Mouse (Mus musculus) lung, adult 18-20 months (tissue): ENCODE data around the gene Ubxn2a.

Source experiments
- DNase-seq, 2 experiments: peaks; one replicate each; pipeline ENCODE4 v3.0.0; 2022; ENCODE audit warnings: mixed read lengths in 2 of 2

The Ubxn2a gene

DNA sequence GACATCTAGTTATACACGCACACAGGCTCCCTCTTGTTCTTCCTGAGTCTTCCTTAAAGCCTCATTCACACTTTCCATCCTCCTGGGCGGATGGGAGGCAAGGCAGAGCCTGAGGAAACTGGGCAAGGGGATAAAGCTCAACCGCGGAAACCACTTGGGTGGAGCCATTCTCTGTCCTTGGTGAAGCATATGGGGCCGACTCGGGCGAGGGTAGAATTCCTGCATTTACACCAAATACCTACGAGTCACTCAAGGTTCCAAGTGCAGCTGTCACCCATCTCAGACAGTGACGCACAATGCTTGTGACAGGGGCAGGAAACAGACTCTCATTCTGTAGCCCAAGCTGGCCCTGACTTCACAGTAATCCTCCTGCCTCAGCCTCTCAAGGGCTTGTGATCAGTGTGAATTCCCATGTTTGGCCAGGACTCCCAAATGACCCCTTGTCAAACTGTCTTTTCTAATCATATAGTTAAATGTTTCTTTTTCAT lies 29.2 kb downstream of the Ubxn2a start:
- DNase-seq = no peak

DNA sequence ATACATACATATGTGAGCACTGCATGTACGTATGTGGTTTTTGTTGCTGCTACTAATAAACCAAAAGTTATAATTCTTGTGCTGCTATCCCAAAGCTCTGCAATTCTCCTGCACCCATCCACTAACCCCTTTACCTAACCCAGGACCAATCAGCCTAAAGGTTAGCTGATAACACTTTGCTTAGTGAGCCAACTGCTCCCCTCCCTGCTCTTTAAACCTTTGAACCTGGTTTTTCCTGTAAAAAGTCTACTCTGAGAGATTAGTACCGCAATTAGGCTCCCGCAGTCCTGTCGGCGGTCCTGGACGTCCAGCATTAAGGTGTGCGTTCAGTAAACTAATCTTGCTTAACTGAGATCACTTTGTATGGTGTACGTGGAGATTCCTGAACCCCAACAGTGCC lies 31.9 kb downstream of the Ubxn2a start:
- DNase-seq = no peak

DNA sequence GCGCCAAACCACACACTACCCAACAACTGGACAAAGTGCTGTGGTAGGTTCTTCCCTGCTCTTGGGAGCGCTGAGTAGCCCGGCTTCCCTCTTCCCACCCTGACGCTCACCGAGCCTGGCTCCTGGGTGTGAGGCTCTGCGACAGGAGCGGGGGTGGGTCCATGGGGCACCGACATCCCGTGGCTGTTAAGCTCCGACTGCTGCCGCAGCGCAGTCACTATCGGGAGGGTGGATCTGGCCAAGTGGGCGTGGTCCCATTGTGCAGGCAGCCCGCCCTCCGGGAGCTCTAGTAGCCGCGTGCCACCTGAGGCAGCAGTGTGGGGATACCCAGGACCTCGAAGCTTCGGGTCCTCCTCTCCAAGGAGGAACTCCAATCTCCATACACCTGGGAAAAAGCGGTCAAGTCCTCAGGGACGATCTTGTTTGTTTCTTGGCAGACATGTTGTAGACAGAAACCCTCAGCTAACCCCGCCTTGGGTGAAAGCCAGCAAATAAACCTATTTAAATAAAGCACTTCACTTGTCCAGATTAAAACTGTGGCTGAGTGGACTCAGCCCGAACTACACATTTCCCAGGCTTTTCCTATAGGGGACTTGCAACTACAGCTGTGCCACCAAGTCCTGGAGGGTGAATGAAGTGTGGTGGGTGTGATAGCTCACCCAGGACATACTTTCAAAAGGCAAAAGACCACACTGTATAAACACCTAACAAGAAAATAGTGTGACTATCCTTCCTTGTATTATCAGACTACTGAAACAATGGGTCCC lies 33.2 kb downstream of the Ubxn2a start, which contains the start of gene Mfsd2b:
Mfsd2b (minus strand) TSS at position 199 of the 767 bp plus-strand sequence.
- peak; percentile 79 to 85 for DNase-seq

DNA sequence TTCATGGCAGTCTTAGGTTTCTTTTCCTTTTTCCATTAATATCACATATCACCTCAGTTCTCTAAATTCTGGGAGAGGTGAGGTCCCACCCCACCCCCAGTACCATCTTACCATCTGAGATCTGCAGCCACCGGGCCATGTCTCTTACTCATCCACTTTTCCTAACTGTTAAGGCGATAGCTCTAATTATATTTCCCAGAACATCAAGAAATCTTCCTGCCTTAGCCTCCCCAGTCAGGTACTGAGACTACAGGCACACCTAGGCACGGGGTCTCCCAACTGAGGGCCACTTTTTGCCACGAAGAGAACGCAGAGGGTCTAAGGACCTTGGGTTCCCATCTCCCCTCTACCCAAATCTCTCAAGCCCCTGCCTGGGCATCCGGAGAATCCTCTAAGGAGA lies 34.0 kb downstream of the Ubxn2a start:
- DNase-seq = no peak

DNA sequence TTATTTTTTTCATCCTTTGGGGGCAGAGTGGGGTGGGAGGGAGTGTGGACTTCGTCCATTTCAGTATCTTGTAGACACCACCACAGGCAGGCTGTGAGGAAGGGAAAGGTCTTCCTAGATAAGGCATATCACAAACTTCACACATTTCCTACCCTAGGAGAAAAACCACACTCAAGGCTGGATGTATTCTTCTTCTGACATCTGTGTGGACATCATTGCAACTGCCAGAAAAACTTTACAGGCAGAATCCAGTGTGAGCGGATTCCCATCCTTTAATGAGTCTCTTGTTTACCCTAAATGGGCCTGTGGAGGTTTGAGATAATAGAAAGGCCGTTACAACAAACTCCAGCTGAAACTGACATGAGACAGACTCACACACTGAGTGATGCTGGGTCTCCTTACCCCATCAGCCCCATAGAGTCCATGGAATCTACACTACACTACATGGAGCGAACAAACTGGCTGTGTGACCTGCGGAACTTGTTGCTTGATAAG lies 34.5 kb downstream of the Ubxn2a start:
- DNase-seq = no peak

DNA sequence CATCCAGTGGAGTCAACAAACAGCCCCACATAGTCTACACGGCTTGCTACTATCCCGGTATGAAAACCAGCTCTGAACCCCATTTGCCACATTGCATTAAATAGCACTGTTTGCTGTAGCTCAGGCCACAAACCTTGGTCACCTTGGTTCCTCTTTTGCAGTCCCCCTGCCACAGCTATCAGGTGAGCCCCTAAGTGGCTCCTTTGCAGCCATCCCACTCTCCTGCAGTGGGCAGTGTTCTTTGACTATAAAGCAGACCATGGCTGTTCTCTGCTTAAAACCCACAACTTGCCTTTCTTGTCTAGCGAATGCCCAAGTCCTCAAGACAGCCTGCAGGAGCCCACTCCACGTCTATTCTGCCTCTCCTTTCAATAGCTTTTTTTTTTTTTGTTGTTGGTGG lies 35.2 kb downstream of the Ubxn2a start:
- no peak for DNase-seq

DNA sequence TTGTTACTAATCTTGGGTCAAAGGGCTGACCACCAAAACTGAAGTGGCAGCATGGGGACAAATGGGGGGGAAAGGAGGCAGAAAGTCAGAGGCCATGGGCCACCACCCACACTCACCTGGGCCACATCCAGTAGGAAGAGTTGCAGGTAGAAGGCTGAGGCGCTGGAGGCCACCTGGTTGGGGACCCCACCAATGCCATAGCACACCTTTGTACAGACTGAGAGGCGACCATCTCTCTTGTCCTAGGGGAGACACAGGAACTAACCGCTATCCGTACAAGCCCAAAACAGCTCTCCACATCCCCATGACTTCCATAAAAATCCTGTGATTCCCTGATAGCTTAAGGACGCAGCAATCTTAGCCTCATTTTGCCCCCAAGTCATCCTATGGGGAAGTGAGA lies 36.2 kb downstream of the Ubxn2a start:
- DNase-seq = no peak

DNA sequence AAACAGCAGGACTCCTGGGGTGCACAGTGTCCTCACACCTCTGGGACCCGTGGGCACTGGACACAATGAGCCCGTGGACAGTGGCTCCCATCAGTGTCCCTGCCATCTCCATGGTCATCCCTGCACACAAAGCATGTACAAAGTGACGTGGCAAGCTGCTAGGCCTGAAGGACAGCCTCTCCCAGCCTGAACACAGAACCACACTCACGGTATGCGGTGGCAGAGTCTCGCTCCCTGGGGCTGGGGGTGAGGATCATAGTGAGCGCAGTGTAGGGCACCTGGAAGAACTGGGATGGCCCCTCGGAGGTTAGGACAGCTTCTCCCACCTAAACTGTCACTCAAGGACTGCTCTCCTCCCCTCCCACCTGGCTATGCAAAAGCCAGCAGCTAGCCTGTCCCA lies 38.6 kb downstream of the Ubxn2a start:
- no peak for DNase-seq

DNA sequence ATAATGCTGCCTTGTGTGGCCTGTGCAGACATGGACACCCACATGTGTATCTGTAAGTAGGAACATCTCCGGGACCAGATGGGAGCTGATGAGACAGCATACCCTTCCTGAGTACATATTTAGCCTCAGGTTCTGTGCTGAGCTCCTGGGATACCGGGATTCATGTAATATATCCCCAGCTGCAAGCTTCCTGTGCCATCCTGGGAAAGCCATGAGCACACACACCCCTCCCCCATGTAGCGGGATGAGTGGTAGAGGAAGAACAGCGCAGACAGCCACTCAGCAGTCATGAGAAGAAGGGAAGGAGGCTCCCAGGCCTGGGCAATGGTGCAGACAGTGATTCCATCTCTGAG lies 43.2 kb downstream of the Ubxn2a start:
- DNase-seq = no peak

DNA sequence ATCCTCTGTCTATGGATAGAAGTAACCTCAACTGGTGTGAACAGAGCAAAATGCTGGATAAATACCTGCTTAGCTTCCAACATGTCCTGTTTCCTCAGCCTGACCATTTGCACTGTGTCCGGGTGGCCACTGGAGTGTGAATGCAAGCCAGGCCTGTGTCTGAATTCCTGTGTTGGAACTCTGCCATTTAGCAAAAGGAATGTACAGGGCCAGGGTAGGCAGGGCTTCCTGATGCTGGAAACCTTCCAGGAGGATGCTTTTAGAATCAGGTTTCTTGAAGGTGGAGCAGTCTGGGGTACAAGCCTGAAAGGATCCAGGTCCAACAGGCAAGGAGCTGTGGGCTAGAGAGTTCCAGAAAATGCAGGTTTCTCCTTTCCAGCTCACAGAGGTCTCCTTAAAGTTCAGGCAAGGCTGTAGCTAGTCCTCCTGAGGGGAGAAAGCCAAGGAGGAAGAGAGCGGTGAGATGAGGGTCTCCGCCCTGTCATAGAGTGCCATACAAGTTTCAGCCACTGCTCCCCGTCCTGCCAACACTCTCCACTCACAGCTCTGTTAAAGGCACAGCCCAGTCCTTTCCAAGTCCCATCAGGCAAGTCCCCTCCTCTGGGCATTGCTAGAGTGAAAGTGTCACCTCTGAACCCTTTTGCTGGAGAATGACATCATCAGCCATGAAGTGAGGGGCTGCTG lies 43.7 kb downstream of the Ubxn2a start:
- DNase-seq = peak in 1 of 2 experiments; percentile 55

DNA sequence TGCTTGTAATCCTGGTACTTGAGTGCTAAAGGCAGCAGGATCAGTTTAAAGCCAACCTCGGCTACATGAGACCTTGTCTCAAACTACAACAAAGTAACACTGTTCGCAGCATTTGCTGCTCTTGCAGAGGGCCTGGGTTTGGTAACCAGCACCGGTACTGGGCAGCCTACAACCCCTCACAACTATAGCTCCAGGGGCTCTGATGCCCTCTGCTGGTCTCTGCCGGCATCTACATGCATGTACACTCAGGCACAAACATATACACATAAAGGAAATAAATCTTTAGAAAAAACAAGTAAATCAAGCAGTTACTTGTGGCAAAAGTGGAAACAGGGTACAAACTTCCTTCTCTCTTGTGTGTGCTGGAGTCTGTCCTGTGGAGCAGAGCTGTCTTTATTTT lies 44.8 kb downstream of the Ubxn2a start:
- no peak for DNase-seq

DNA sequence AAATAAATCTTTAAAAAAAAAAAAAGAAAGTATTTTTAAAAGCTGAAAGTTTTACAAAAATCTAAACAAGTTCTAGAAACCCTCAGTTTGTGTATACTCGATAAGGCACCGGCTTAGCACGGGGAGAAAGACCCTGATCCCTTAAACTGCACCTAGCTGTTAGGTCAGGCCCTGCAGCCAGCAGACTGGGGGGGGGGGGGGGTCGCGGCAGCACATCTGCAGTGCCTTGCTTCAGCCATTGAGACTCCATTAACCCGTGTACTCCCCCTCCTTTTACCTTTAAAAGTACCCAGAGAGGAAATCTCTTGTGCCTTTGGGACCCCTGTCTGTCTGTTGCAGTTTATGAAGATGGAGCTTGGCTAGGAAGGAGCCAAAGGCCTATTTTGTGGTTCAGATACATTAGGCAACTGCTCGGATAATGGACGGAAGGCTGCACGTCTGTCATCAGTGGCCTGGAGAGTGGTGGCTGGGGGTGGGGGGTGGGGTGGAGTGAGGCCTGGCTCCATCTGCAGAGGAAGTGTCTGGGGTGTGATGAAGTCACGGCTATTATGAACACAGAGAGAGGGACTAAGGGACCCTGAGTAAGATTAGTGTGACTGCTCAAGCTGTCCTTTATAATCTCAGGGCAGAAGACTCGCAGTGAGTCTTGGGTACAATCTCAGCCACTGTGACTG lies 48.1 kb downstream of the Ubxn2a start:
- DNase-seq = no peak

DNA sequence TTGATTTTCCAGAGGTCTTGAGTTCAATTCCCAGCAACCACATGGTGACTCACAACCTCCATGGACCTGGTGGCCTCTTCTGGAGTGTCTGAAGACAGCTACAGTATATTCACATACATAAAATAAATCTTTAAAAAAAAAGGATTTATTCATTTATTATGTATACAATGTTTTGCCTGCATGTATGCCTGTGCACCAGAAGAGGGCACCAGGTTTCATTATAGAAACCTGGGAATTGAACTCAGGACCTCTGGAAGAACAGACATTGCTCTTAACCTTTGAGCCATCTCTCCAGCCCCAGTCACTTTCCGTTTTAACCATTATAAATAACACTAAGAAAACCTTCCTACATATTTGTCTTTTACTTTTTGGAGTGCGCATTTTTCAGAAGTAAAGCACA lies 50.7 kb downstream of the Ubxn2a start:
- no peak for DNase-seq

DNA sequence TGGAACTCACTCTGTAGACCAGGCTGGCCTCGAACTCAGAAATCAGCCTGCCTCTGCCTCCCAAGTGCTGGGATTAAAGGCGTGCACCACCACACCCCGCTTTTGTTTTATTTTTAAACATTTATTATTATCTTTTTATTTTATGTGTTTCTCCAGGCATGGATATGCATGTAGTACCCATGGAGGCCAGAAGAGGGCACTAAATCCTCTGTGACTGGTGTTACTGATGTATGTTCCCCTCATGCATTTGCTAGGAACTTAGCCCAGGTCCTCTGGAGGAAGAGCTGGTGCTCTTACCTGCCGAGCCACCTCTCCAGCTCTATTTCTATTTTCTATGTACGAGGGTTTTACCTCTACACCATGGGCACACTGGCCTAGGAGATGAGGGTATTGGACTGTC lies 51.3 kb downstream of the Ubxn2a start:
- peak in 1 of 2 experiments; percentile 29 for DNase-seq

DNA sequence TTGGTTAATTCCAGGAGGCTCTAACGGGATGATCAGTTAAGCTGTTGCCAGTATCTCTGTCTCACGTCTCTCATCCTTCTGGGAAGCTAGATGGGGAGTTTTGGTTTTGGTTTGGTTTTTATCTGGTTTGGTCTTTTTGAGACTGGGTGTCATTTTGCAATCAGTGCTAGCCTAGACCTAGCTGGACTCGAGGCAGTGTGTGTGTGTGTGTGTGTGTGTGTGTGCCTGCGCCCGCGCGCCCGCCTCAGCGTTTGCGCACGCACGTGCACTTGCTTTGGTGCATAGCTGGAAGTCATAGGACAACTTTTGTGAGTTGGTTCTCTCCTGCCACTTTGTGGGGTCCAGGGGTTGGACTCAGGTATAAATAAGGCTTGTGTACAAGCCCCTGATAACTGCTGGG lies 63.8 kb downstream of the Ubxn2a start:
- DNase-seq = peak; percentile 27 to 37

DNA sequence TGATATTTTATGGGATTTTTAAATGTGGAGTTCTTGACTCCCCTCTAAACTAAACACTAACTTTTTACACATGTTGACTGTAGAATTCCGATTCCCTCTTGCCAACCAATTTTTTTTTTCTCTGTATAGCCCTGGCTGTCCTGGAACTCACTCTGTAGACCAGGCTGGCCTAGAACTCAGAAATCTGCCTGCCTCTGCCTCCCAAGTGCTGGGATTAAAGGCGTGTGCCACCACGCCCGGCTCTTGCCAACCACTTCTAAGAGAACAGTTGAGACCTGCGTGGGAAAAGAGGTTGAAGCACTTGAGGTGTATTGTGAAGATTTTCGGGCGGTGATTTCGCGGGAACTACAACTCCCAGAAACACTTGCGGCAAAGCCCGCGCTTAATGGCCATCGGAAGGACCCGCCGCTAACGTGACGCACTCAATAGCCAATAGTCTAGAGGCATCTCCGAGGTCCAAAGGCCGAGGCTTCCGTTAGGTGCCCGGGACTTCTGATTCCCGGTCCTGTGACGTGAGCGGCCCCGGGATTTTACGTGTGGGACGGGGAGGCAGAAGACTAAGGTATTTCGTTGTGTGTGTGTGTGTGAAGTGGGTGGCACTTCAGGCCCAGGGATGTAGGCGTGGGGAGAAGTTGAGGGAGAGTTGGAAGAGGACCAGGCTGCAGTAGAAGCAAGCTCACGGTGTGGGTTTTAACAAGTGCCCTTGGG lies 64.5 kb downstream of the Ubxn2a start, which contains the start of gene Wdcp:
Wdcp (plus strand) TSS at position 414 of the 708 bp plus-strand sequence.
- DNase-seq = peak; percentile 94 to 95

DNA sequence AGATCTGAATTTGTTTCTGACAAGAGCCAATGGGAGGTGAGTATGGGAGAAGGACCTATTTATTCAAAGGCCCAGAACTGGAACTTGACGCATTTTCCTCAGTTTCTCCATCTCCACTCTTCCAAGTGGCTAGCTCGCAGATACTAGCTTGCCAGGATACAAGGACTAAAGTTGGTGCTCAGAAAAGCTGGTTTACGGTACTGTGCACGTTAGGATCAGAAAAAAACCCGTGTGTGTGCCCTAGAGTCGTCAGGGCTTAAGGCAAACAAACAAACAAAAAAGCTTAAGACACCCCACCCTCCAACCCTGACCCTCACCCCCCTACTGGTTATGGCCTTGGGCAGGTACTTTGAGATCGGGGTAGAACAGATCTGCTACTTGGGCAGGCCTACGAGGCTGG lies 65.0 kb downstream of the Ubxn2a start:
- DNase-seq = no peak

DNA sequence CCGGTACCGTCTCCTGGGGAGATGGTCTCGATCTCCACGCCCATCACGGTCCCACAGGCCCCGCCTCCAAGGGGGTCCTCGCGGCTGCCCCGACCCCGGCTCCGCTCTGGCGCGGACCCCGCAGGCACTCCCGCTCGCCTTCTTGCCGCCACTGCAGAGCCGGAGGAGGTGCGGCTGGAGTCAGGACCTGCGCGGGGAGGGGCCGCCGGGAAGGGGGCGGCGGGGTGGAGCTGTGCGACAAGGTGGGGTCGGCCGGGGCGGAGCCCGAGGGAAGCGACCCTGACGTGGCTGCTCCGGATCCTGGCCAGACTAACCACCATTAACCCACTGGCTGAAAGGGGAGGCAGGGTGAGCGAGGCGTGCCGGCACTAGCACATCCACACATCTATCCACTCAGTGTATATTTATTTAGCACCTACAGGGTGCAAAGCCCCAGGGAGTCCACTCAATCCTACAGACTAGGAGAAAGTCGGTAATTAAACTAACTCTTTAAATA lies 66.1 kb downstream of the Ubxn2a start, which contains the start of gene Fkbp1b:
Fkbp1b (minus strand) TSS at position 200 of the 496 bp plus-strand sequence.
- peak; percentile 60 to 75 for DNase-seq

DNA sequence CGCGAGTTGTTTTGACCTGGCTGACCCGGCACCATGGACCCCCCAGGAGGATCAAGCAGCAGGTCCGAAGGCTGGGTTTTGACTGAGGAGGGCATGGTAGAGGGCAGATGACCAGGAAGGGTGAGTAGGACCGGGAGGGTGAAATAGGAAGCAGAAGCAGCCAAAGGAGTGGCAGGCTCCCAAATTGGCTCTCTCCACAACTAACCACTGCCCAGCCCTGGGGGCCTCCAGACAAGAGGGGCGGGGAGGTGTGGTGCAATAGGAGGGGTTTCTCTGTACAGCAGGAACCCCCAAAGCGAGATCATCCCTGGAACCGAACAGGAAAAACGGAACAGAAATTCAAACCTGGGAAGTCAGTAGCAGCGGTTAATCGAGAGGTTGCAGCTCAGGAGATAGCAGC lies 66.8 kb downstream of the Ubxn2a start:
- peak; percentile 20 to 33 for DNase-seq

DNA sequence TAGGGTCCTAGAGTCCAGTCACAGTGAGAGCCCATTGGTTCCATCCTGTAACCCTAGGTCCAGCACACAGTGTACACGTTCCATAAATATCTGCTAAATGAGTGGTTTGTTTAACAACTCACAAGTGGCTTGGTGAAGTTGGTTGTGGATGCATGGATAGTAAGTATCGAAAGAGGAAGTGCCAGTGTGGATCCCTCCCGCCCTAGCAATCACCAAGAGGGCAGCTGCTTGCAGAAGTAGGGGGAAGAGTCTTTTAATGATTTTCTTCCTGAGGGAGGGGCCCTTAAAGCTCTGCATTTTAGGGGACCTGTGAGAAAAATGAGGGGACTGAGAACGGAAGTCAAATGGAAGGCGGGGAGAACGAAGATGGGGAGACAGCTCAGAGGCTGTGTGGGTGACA lies 67.5 kb downstream of the Ubxn2a start:
- DNase-seq = peak in 1 of 2 experiments; percentile 38

DNA sequence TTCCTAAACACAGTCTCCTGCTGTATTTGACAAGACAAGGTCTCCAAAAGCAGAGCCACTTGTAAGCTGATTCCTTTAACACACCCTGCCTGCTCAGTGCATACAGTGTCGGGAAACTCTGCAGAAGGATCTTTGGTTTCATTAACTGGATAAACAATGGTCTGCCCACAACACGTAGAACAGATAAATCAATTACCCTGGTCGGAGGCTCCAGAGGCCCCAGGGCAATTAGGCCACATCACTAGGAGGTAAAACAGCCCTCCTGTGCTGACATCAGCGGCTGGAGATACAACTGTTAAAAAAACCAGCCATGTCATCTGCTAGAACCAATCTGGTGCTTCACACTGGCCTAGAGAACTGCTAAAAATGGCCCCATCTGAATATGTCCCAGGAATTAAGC lies 70.5 kb downstream of the Ubxn2a start:
- no peak for DNase-seq
